10 mouse cellular contexts compared by ENCODE assay signal in genomic region chr9:110685187-110685586, GRCm38 (mm10). TPM values are rescaled to one million over a fixed set of nuclear protein-coding genes. Genes with fewer than 3 reads are reported as not detected.
DNase-seq lines count a peak whose midpoint lies in the region; ATAC-seq lines count a peak whose summit lies in the region.
"Had no signal": no experiment of that assay in that cellular context is flagged by ENCODE, and none has a peak within 500 bp of the region (broad histone marks: within the 10 kb centered on the region; RNA-seq: fewer than 3 reads in every experiment).

No protein-coding gene starts in this region.

- 0 out of 2 replicates have a peak overlapping the region, but pooled peaks have one; percentile 28 for H3K4me2 ChIP-seq in lung, embryonic 15.5 days
- no peak overlapping the region for H3K4me2 ChIP-seq in stomach, embryonic 15.5 days
- H3K4me2 ChIP-seq: midbrain, embryonic 11.5 days had no signal

- no peaks in the 10 kb centered on the region for H3K27me3 ChIP-seq in lung, embryonic 15.5 days
- no peaks in the 10 kb centered on the region for H3K27me3 ChIP-seq in embryonic facial prominence, embryonic 10.5 days (replicated peaks; ENCODE audit: low read depth, poor library complexity, severe bottlenecking)
- no peaks in the 10 kb centered on the region for H3K27me3 ChIP-seq in stomach, embryonic 15.5 days (replicated peaks)

- WGBS in lung, embryonic 15.5 days: 88% methylated on average over 8 of the region's 8 CpGs
- 87% methylated on average over 8 of the region's 8 CpGs for WGBS in embryonic facial prominence, embryonic 10.5 days
- 85% methylated on average over 8 of the region's 8 CpGs for WGBS in stomach, embryonic 15.5 days

- H3K9ac ChIP-seq in lung, embryonic 15.5 days: no peak overlapping the region
- H3K9ac ChIP-seq in stomach, embryonic 15.5 days: no peak overlapping the region

- DNase-seq in cerebellum, postnatal 25 days: peak; percentile 48 to 49
- no peak for DNase-seq in cerebellum, postnatal 14 days
- DNase-seq in lung, postnatal 14 days: no peak
- DNase-seq in embryonic facial prominence, embryonic 10.5 days (ENCODE audit: low spot score): no peak
- no peak for DNase-seq in layer of hippocampus, postnatal 36 days
- no peak for DNase-seq in liver

- H3K4me3 ChIP-seq in lung, embryonic 15.5 days: no peak overlapping the region
- H3K4me3 ChIP-seq in embryonic facial prominence, embryonic 10.5 days: no peak overlapping the region
- H3K4me3 ChIP-seq in stomach, embryonic 15.5 days (replicated peaks): no peak overlapping the region

- H3K9me3 ChIP-seq in lung, embryonic 15.5 days: no peaks in the 10 kb centered on the region
- H3K9me3 ChIP-seq in embryonic facial prominence, embryonic 10.5 days: no peaks in the 10 kb centered on the region
- no peaks in the 10 kb centered on the region for H3K9me3 ChIP-seq in stomach, embryonic 15.5 days

- ATAC-seq in lung, embryonic 15.5 days (ENCODE audit: borderline replicate concordance, extremely low read depth, low FRiP score, low TSS enrichment): no peak
- no peak for ATAC-seq in stomach, embryonic 15.5 days (ENCODE audit: insufficient read depth, low FRiP score, low read depth)

- H3K27ac ChIP-seq in lung, embryonic 15.5 days: peak overlapping the region; percentile 98
- 0 out of 2 replicates have a peak overlapping the region, but pooled peaks have one; percentile 10 for H3K27ac ChIP-seq in embryonic facial prominence, embryonic 10.5 days (replicated peaks)
- peak overlapping the region; percentile 98 for H3K27ac ChIP-seq in stomach, embryonic 15.5 days

- no peaks in the 10 kb centered on the region for H3K36me3 ChIP-seq in lung, embryonic 15.5 days
- peaks cover 4% of the 10 kb centered on the region; the same call in 1 of the 2 replicates for H3K36me3 ChIP-seq in embryonic facial prominence, embryonic 10.5 days (replicated peaks)
- H3K36me3 ChIP-seq in stomach, embryonic 15.5 days: no peaks in the 10 kb centered on the region

- H3K4me1 ChIP-seq in lung, embryonic 15.5 days: peaks cover 65% of the 10 kb centered on the region
- peaks cover 52% of the 10 kb centered on the region for H3K4me1 ChIP-seq in embryonic facial prominence, embryonic 10.5 days
- H3K4me1 ChIP-seq in stomach, embryonic 15.5 days: peaks cover 29% of the 10 kb centered on the region

RNA-seq across cellular contexts. Expression of gene Ccdc12, which starts 28.9 kb away (rescaled TPM):
- 151 TPM in 2 replicates for polyA plus RNA-seq in lung, embryonic 15.5 days (2015; fragmentation: Nextera tagmentation; extraction: Ambion mirVana)
- 174 and 177 TPM in 2 replicates for polyA plus RNA-seq in embryonic facial prominence, embryonic 10.5 days (2016; fragmentation: Nextera tagmentation; extraction: Ambion mirVana)
- 146 and 160 TPM in 2 replicates for polyA plus RNA-seq in stomach, embryonic 15.5 days (2015; fragmentation: Nextera tagmentation; extraction: Ambion mirVana)
- total RNA-seq in layer of hippocampus, postnatal 36 days (2021): 10 to 100 TPM; 48.3 to 54.5 TPM

RNA-seq across cellular contexts. Expression of gene Nbeal2, which starts 31.2 kb away (rescaled TPM):
- 3.6 and 4.2 TPM in 2 replicates for polyA plus RNA-seq in lung, embryonic 15.5 days (2015; fragmentation: Nextera tagmentation; extraction: Ambion mirVana)
- 1.9 and 2.0 TPM in 2 replicates for polyA plus RNA-seq in embryonic facial prominence, embryonic 10.5 days (2016; fragmentation: Nextera tagmentation; extraction: Ambion mirVana)
- 6.2 and 6.9 TPM in 2 replicates for polyA plus RNA-seq in stomach, embryonic 15.5 days (2015; fragmentation: Nextera tagmentation; extraction: Ambion mirVana)
- 10 to 100 TPM; 14.0 to 17.5 TPM for total RNA-seq in layer of hippocampus, postnatal 36 days (2021)

RNA-seq across cellular contexts. Expression of gene Myl3, which starts 56.5 kb away (rescaled TPM):
- polyA plus RNA-seq in lung, embryonic 15.5 days (2015; fragmentation: Nextera tagmentation; extraction: Ambion mirVana): 19.8 and 68.6 TPM in 2 replicates
- polyA plus RNA-seq in embryonic facial prominence, embryonic 10.5 days (2016; fragmentation: Nextera tagmentation; extraction: Ambion mirVana): 0.86 and 4.4 TPM in 2 replicates
- polyA plus RNA-seq in stomach, embryonic 15.5 days (2015; fragmentation: Nextera tagmentation; extraction: Ambion mirVana): 2.6 and 2.7 TPM in 2 replicates
- not detected for total RNA-seq in layer of hippocampus, postnatal 36 days (2021)
- total RNA-seq: MEL had no signal

Comparison
In these comparisons a context has a peak if more than half of its experiments do, and no peak if none do; other contexts are left out.
1. DNase-seq: peak in cerebellum, postnatal 25 days (2 of 2); none in cerebellum, postnatal 14 days (0 of 2), lung, postnatal 14 days (single experiment), embryonic facial prominence, embryonic 10.5 days (single experiment), layer of hippocampus, postnatal 36 days (0 of 2) and liver (single experiment).
2. H3K27ac ChIP-seq: peak in every context shown above with its lines; median percentile 98 in lung, embryonic 15.5 days; 98 in stomach, embryonic 15.5 days; 10 in embryonic facial prominence, embryonic 10.5 days.